Mouse (Mus musculus) layer of hippocampus, adult 11-12 months (tissue): ENCODE measurements at regions not wholly inside any gene's neighbourhood (a gene's known extent, or its start where the extent isn't known, plus 50 kb on each side); places are given as distances from the start of the nearest gene placed in this dataset.
A peak's percentile ranks its signal among the peaks of the same experiment; 100 is the strongest.

Experiments
- DNase-seq: peaks from one replicate; pipeline ENCODE4 v3.0.0; 2022; ENCODE audit warnings: low spot score

DNA sequence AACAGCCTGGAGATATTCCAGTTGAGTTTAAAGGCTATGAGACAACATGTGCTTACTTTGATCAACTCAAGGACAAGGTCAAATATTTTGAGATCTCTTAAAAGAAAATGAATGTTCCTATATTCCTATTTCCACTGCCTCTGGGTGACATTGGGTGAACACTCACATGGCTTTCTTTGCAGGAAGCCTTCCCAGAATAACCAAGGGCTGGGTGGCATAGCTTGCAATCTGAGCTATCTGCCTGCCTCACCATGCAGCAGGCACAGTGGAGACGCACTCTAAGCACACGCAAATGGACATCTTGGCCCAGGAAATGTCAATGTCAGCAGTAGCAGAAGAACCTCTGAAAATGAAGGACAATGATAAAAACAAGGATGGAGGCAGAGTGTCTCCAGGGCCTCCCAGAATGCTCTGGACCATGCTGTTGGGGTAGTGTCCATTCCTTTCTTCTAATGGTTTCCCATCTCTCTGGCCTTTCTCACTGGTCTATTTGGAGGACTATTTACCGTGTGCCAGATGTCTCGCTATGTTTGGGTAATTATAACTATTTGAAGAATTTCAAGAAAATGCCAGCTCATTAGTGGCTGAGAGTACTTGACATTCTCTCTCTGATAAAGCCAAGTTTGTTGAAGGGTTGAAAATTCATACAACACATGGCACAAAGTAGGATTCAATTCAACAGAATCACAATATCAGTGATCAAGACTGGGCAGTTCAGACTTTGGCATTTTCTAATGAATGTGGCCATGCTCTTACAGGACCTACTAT, 276.3 kb upstream of the Rnf32 start:
- no peak for DNase-seq

DNA sequence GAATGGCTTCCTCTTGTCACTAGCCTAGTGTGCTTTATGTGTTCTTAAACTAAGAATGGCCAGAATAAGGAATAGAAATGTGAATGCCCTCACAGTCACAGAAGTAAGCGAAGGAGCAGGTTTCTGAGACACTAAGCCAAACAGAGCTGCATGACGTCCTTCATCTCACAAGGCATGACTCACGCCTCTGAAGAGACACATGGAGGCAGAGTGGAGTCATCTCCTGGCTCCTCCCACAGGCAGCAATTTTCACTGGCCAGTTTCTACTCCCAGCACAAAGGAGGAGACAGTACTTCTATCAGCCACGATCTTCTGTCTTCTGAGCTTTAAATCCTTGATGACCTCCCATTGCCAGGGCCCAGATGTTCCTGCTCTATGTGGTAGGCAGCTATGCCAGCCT, 291.3 kb upstream of the Rnf32 start:
- no peak for DNase-seq

DNA sequence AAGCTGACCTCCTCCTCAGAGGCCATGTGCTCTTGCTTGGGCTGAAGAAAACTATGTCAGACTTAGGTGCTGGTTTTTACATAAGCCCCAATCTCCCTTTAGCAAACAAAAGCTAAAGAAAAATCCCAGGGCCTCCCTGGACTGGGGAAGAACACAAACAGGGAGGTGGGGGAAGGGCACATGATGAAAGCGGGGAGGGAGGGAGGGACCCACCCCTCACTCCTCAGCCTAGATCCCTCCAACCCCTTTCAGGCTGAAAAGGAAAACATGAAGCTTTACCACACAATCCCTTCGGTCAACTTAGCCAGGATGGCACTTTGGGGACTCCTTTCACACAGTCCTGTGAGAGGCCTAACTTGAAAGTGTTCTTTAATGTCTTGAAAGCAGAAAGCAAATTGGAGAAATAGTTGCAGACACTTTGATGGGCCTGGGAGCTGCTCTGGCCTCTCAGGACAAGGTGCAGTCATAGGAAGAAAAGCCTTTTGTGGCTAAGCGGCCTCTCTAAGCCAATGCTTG, 291.9 kb upstream of the Rnf32 start:
- no peak for DNase-seq

DNA sequence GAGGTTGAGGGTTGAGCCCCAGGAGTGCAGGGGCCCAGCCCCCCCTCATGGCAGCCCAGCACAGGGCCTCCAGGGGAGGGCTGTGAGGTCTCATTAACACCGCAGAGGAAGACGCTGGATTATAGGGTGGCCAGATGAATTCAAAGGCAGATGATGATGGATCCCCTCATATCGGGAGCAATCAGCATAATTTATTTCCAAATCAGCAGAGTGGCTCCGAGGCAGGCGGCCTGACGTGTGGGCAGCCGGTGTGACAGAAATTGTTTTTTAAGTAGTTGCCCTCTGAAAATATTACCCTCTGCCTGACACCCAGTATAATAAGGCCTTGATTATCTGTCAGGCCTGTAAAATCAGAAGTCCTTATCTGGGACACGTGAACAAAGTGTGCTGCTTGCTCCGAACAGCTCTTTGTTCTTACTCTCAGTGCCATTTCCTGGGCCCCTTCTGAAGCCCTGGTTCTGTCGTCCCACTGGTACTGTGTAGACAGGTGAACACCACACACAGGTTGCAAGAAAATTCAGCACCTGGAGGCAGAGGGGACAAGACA, 303.0 kb upstream of the Rnf32 start:
- no peak for DNase-seq

DNA sequence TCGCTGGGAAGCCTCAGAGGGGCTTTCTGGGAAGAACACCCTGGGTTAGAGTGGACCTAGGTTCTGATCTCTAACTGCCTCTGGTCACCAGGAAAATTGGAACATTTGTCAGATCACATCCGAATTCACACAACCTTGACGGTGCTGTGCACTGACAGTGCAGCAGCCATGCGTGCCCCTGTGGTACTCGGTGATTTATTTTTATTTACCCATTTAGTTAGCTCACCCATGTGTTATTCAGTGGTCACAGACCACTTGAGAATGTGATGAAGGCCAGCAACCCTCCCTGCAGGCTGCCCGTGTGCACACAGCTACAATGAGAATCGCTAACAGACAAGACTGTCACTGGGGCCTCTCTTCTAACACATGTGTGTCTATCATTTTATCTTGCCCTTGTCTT, 303.8 kb upstream of the Rnf32 start:
- DNase-seq = no peak

DNA sequence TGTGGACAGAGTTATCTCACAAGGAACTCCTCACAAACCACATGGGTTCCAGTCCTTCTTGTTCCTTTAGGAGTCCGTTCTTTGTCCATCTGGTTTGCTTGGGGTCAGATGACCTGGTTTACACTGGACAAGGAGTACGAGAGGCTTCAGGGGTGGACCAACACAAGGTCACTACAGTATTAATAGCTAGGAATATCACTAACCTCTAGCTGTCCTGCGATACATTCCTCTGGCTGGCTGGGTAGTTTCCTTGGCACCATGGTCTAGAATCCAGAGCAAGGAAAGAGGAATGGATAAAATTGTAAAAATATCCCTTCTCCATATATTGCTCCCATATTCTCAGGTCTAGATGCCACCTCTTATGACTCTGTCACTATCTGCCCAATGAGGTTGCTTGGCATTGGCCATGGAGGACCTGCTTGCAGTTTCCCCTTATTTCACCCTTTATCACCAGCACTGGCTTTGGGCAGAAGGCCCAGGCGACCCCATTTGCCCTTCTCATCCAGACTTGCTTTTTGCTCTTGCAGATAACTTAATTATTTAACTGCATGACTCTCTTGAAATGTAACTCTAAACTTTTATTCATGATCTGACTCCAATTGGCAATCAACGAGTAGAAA, 310.9 kb upstream of the Rnf32 start:
- DNase-seq = no peak

DNA sequence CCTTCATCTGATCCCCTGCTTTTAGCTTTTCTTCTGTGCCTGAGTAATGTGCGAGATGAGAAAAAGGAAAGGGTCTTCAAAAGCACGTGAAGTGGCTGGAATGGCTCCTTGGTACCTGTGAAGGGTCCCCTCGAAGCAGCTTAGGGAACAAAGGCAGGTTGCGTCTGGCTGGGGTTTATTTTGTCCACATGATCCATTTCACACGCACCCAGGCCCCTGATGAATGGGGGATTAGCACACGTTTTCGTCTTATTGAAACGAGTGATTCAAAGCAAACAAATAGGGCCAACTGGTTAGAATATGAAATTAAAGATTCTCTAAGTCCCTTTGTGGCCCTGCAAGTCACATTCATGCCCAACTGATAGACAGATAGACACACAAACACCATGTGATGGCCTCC, 319.6 kb upstream of the Rnf32 start:
- no peak for DNase-seq

DNA sequence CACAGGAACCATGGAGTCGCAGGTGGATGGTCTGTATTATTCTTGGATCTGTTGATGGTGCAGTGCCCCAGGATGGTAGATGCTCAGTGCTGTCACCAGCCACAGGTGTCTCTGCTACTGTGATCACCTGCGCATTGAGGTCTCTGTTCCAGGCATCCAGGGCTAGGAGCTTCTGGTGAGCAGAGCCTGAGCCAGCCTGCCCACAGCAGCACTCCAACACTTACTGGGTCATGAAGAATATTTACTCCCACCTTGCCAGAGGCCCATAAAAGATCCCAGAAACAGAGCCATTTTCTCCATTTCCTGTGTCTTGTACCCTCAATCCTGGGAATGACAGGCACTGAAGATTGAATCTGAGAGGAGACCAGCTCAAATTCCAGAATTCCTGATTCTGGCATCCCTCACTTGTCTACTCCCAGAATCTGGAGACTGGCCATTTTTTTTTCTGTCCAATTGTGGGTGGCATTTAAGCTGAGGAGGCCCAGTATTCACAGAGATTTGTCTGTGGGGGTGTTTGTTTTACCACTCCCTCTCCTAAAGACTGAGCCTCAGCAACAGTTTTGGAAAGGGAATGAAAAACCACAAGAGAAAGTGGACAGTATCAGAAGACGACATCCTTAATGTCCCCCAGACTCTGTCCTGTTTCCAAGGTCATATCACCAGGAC, 322.1 kb upstream of the Rnf32 start:
- DNase-seq = no peak

DNA sequence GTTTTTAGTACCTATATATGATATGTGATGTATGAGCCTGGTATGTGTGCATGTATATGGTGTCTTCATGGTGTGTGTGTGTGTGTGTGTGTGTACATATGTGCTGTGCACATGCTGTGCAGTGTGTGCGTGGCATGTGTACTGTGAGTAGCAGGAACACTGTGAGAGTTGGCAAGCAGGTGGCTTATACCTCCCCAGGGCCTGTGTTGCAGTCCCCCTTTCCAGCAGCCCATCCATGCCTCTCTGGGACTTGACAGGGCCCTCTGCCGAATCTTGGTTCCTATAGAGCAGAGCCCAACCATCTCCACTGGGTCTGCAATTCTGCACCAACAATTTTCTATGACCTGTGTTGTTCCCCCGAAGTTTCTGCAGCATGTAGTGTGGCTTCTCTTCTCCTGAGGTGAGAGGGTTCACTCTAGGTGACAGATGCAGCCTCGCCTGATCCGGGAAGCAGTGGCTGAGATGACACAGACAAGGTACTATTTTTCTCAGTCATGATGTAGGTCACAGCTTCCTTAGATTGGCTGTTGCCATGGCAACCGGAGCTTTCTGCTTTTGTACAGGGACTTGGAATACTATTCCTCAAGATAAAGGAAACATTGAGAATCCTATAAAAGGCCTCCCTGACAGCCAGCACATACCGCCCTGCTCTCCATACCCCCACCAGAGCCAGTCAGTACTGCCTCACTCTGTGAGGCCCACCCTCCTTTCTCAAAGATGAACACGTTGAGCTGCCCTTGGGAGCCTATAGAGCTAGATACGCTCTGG, 336.0 kb upstream of the Rnf32 start:
- DNase-seq = peak; percentile 73

DNA sequence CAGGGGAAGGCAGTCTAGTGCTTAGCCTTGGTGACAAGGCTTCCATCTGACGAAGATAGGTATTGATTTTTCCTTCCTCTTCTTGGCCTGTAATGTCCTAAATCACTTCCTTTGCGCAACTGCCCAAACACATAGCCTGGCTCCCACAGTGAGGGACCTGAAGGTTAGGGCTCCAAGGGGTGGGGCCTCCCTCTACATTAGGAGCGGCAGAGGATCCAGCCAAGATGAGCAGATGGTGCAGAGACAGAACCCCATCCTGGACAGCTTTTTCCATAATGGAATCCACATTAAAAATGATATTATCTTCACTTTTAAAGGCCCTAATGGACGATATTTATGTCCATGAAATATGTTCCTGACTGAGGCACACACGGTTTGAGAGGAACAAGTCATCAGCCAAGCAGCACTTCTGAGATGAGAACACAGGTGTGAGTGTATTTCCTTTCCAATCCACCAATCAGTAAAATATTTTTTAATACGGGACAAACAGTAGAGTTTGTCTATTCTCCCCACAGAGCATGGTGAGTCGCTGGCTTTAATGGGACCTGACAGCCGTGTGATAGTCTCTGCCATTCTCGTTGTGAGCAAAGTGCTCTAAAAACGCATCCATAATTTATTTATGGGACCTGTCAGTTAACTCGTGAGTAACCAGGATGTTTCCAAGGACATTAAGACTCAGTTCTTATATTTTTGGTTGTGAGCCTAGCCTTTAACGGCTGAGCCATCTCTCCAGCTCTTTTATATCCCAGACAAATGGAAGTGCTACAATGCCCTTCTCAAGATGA, 357.5 kb upstream of the Rnf32 start:
- DNase-seq = no peak

DNA sequence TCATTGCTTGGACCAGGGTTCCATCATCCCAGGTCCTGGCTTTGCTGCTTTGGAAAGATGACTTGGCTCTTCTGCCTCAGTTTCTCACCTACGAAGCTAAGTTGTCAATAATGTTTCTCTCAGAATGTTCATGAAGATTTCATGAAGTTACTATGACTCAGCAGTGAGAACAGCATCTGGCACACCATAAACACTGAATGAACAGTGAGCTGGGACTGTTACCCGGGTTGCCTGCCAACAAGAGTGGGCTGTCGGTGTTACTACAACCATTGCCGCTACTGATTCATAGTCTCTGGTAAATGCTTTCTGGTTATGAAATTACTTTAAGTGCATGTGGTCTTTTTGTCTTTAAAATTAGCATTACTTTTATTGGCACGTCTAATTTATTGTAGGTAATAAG, 352.0 kb upstream of the Shh start:
- DNase-seq = peak; percentile 63

DNA sequence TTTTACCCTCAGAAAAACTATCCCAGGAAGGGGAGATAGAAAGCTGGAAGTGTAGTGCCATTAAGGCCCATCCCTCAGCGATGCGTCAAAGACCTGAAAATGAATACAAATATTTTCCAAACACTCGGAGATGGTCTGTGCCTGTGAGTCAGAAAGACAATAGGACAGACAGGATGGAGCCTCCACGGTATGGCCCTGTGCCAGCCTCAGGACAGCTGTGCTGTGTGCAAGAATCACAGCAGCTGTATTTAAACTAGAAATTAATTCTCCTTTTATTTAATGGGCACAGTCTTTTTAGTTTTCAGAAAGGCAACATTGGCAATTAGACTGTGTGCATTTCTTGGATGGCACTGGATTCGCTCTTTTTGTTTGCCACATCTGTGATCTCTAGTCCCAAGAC, 340.9 kb upstream of the Shh start:
- no peak for DNase-seq

DNA sequence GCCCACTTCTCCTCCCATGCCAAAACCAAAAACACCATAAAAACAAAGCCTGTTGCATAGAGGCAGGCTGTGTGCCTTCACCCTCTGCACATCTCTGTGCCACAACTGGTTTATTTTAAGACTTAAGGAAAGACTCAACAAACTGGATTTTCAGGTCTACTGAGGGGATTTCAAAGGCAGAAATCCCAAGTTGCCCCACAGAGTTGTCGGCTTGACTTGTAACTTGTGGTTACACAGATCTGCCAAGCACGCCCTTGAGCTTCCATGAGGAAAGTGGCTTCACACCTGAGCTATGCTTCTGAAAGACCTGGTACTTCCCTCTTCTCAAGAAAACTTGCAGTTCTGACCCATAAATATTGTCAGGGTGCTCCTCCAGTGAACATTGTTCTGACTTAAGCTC, 332.4 kb upstream of the Shh start:
- no peak for DNase-seq

DNA sequence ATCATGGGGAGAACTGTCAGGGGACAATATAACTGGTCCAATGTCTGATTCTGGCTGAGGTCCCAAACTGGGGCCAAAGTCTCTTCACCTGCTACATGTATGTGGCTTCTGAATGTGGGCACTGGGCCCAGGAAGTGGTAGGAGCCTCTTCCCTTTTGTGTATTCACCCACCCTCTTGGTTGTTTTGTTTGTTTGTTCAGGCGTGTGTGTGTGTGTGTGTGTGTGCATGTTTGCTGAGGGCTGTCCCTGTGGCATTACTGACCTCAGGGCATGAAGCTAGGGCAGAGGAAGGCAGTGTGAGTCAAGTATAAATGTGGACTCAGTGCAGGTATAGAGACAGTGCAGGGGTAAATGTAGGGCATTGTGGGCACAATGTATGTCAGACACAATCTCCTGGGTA, 331.3 kb upstream of the Shh start:
- DNase-seq = no peak

DNA sequence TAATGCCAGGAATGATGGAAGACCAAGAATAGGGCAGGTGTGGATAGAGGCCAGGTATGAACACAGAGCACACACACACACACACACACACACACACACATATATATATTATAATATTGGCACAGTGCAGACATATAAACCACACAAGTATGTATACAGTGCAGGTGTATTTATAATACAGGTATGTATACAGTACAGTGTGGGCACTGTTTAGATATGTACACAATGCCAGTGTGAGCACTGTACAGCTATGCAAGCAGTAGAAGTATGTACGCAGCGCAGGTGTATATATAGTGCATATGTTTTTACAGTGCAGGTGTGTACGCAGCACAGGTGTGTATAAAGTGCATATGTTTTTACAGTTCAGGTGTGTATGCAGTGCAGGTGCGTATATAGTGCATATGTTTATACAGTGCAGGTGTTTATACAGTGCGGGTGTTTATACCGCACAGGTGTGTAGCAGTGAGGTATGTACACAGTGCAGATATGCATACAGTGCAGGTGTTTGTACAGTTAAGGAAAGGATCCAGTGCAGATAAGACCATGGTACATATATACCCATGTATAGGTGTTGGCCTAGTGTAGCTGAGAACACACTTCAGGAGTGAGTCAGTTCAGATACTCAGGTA, 328.2 kb upstream of the Shh start:
- no peak for DNase-seq

DNA sequence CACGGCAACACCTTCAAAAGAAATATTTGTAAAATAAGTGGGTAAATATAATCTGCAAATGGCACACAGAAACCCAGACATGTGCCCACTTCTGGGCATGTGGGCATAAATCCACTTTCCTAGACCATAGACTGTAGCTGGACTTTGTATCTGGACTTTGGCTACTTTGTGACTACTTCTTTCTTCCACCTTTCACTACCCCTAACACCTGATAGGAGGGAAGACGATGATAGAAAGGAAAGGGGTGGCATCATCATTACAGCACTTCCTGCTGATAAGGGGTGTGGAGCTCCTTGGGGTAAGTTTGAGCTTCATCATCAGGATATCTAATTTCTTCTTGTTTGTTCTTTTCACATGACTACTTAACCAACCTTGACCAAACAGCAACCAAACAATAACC, 326.7 kb upstream of the Shh start:
- no peak for DNase-seq

DNA sequence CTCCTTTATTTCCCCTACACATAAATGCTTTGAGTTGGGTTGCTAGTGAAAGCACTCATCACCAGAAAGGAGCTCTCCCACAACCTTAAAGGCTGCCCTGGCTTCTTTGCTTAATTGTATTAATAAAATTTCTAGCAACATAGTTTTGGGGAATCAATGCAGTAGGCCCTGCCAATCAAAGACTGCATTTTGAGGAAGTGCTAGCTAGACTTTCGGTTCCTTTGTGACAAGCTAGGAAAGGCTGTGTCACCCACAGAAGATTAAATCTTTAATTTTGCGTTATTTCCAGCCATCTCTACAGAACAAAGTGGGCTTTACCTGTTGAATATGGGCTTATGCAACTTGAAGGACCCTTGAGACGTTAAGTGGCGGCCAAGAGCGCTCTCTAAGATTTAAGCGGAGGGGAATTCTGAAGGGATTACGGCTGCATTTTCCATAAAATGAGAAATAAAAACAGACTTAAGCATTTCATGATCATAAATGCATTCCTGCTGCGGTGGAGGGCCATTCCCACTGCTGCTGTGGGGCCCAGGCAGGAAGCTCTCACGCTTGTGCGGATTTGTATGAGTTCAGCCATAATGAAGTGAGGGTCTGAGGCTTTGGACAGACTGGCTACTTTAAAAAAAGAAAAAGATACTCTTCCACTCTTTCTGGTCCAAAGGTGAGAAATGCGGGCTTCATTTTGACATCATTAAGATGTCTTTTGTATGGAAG, 318.4 kb upstream of the Shh start:
- no peak for DNase-seq

DNA sequence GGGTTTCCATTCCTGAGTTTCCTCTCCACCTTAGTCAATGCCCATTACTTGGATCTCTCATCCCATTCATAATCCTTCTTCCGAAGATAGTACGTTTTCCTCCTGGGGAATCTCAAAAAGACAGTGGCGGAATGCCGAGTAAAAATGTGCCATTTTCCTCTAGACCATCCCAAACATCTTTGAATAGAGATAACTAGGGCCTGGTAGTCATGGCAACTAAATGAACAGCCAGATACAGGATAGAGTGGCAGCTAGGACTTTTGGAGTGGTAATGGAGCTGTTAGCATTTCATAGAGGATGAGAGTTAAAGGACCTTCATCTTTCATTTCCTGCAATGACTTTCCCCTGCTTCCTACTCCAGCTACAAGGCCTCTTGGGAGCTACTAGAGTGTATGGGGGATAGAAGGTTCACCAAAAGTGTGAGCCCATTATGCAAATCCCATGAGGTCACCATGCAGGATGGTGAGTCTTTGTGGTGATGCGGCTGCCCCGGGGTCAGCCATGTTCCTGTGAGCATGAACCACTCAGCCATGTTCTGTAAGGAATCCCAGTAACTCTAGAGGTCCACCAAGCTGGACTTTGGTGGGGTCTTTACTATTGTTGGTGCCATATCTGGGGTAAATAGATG, 317.4 kb upstream of the Shh start:
- no peak for DNase-seq

DNA sequence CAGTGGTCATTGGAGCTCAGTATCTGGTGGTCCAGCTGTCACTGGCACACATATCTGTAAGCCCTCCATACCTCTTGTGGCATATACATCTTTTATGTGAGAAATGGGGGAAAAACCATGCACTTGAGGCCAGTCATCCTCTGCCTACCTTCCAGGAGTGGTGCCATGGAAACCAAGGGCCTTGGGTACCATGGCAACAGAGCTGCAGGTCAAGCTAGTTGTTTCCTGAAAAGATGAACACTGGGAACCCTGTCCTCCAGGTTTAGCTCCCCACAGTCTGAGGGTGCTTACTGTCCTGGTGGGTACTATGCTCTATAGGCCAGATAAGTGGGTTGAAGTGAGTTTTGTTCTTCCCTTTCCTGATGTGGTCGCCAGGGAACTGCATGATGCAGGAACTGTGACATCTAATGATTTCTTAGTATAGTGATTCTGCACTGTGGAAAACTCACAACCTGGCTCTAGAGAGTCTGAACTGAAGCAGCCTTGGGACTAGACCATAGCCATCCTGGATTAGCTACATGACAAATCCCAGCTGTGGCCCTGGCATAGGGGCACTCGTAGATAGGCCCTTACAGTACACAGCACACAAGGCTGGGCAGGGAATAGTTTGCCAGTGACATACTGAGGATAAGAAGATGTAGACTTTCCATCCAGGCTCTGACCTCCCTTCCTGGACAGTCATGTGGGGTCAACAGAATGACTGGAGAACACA, 308.7 kb upstream of the Shh start:
- no peak for DNase-seq
